Comparison of ENCODE assay signal across 8 mouse cellular contexts in genomic region chr1:45925131-45925499, GRCm38 (mm10). TPM values are rescaled to one million over a fixed set of nuclear protein-coding genes. Genes with fewer than 3 reads are reported as not detected.
DNase-seq lines count a peak whose midpoint lies in the region; ATAC-seq lines count a peak whose summit lies in the region.

No protein-coding gene starts in this region.

- no peaks in the 10 kb centered on the region for H3K9me3 ChIP-seq in kidney, embryonic 16.5 days (ENCODE audit: low read length)
- no peaks in the 10 kb centered on the region for H3K9me3 ChIP-seq in hindbrain, embryonic 13.5 days
- H3K9me3 ChIP-seq in midbrain, embryonic 13.5 days: no peaks in the 10 kb centered on the region

- peaks cover 8% of the 10 kb centered on the region; the same call in 1 of the 2 replicates for H3K4me1 ChIP-seq in kidney, embryonic 16.5 days (ENCODE audit: insufficient read depth, low read length)
- H3K4me1 ChIP-seq in hindbrain, embryonic 13.5 days (replicated peaks): peaks cover 9% of the 10 kb centered on the region
- H3K4me1 ChIP-seq in midbrain, embryonic 13.5 days (replicated peaks): 0 out of 2 replicates have a peak, but pooled peaks cover 8% of the 10 kb centered on the region

- peak overlapping the region; percentile 85 for H3K4me2 ChIP-seq in kidney, embryonic 16.5 days (replicated peaks; ENCODE audit: low read depth, low read length)
- peak overlapping the region; percentile 68 for H3K4me2 ChIP-seq in hindbrain, embryonic 13.5 days
- H3K4me2 ChIP-seq in midbrain, embryonic 13.5 days (replicated peaks): peak overlapping the region; percentile 90

- H3K27me3 ChIP-seq in kidney, embryonic 16.5 days (ENCODE audit: insufficient read depth, low read length): 0 out of 2 replicates have a peak, but pooled peaks cover 10% of the 10 kb centered on the region
- peaks cover 27% of the 10 kb centered on the region for H3K27me3 ChIP-seq in hindbrain, embryonic 13.5 days
- peaks cover 17% of the 10 kb centered on the region for H3K27me3 ChIP-seq in midbrain, embryonic 13.5 days

- no peaks in the 10 kb centered on the region for H3K36me3 ChIP-seq in kidney, embryonic 16.5 days (ENCODE audit: insufficient read depth, low read length)
- no peaks in the 10 kb centered on the region for H3K36me3 ChIP-seq in hindbrain, embryonic 13.5 days
- no peaks in the 10 kb centered on the region for H3K36me3 ChIP-seq in midbrain, embryonic 13.5 days

- no peak for DNase-seq in kidney, adult 11 months
- peak; percentile 29 for DNase-seq in c-Kit-positive CD71-positive TER-119-positive erythroid progenitor cells, embryonic 14.5 days (ENCODE audit: low spot score)
- no peak for DNase-seq in kidney, adult 9 months
- DNase-seq in lung, postnatal 4 days: no peak

- peak; percentile 52 for ATAC-seq in kidney, embryonic 16.5 days (ENCODE audit: low FRiP score, low TSS enrichment)
- peak; percentile 74 for ATAC-seq in hindbrain, embryonic 13.5 days (ENCODE audit: low FRiP score)
- peak; percentile 66; the same call in 1 of the 2 replicates for ATAC-seq in midbrain, embryonic 13.5 days
- no peak for ATAC-seq in activated CD4-positive, CD25-positive, alpha-beta regulatory T cell, adult 4 months

- H3K27ac ChIP-seq in kidney, embryonic 16.5 days (ENCODE audit: low read length): peak overlapping the region; percentile 75
- H3K27ac ChIP-seq in hindbrain, embryonic 13.5 days: no peak overlapping the region
- H3K27ac ChIP-seq in midbrain, embryonic 13.5 days: no peak overlapping the region

- peak overlapping the region; percentile 75 for H3K9ac ChIP-seq in kidney, embryonic 16.5 days (replicated peaks; ENCODE audit: low read length)
- H3K9ac ChIP-seq in hindbrain, embryonic 13.5 days: peak overlapping the region; percentile 69
- H3K9ac ChIP-seq in midbrain, embryonic 13.5 days (replicated peaks): peak overlapping the region; percentile 70

- H3K4me3 ChIP-seq in kidney, embryonic 16.5 days (ENCODE audit: low read length): peak overlapping the region; percentile 74
- peak overlapping the region; percentile 69 for H3K4me3 ChIP-seq in hindbrain, embryonic 13.5 days
- peak overlapping the region; percentile 75 for H3K4me3 ChIP-seq in midbrain, embryonic 13.5 days (replicated peaks)

- 6% methylated on average over 7 of the region's 7 CpGs for WGBS in kidney, embryonic 16.5 days
- WGBS in hindbrain, embryonic 13.5 days: 13% methylated on average over 7 of the region's 7 CpGs
- 13% methylated on average over 7 of the region's 7 CpGs for WGBS in midbrain, embryonic 13.5 days

RNA-seq across cellular contexts. Expression of gene Slc40a1, which starts 1.2 kb away (rescaled TPM):
- polyA plus RNA-seq in kidney, embryonic 16.5 days (2015; fragmentation: Nextera tagmentation; extraction: Ambion mirVana): 111 and 113 TPM in 2 replicates
- polyA plus RNA-seq in hindbrain, embryonic 13.5 days (2015; fragmentation: Nextera tagmentation; extraction: Ambion mirVana): 32.0 and 38.1 TPM in 2 replicates
- 27.5 and 30.0 TPM in 2 replicates for polyA plus RNA-seq in midbrain, embryonic 13.5 days (2015; fragmentation: Nextera tagmentation; extraction: Ambion mirVana)
- 1 to 10 TPM; 1.0 to 2.3 TPM for polyA plus RNA-seq in activated CD4-positive, CD25-positive, alpha-beta regulatory T cell, adult 4 months (2017; shearing (Covaris generic))

RNA-seq across cellular contexts. Expression of gene Gm5269, which starts 35.0 kb away (rescaled TPM):
- polyA plus RNA-seq in kidney, embryonic 16.5 days (2015; fragmentation: Nextera tagmentation; extraction: Ambion mirVana): not detected in 2 replicates
- polyA plus RNA-seq in hindbrain, embryonic 13.5 days (2015; fragmentation: Nextera tagmentation; extraction: Ambion mirVana): not detected in 2 replicates
- polyA plus RNA-seq in midbrain, embryonic 13.5 days (2015; fragmentation: Nextera tagmentation; extraction: Ambion mirVana): not detected in 2 replicates
- polyA plus RNA-seq in activated CD4-positive, CD25-positive, alpha-beta regulatory T cell, adult 4 months (2017; shearing (Covaris generic)): not detected
